Mouse (Mus musculus): ENCODE results near the gene Cxxc4. TPM values are rescaled to one million over a fixed set of nuclear protein-coding genes. Genes with fewer than 3 reads are reported as not detected.

Gene Cxxc4
- polyA plus RNA-seq, 1 experiment from 2014 or later = 3.8 TPM

DNA sequence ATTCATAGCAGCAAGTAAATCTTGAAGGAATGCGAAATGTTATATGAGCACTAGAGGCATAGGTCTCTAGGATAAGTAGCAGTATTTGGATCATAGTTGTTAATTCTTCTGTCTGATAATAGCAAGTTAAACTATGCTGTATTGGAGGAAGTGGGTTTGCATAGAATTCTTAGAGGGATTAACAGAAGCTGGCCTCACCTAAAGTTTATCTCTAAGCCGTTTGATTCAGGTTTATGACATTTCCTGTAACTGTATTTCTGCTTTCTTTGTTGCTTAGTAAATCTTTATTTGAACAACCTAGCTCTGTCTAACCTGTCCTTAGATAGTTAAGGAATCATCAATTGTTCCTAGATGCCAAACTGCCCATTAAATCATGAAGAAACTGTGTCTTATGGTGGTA, 3.5 kb upstream of the Cxxc4 start:
- no peaks in the 10 kb centered on the region for H3K36me3 ChIP-seq
- no peak overlapping the region for H3K4me2 ChIP-seq
- no peak overlapping the region for H3K9ac ChIP-seq
- peaks cover 9% of the 10 kb centered on the region for H3K4me1 ChIP-seq (replicated peaks)
- 78% methylated on average over 2 of the region's 2 CpGs for WGBS
- H3K9me3 ChIP-seq (replicated peaks) = no peaks in the 10 kb centered on the region
- no peaks in the 10 kb centered on the region for H3K27me3 ChIP-seq
- no peak for ATAC-seq (replicated peaks; ENCODE audit: insufficient number of reproducible peaks, insufficient read depth, low FRiP score, low read depth)
- H3K4me3 ChIP-seq = no peak overlapping the region
- no peak overlapping the region for H3K27ac ChIP-seq

DNA sequence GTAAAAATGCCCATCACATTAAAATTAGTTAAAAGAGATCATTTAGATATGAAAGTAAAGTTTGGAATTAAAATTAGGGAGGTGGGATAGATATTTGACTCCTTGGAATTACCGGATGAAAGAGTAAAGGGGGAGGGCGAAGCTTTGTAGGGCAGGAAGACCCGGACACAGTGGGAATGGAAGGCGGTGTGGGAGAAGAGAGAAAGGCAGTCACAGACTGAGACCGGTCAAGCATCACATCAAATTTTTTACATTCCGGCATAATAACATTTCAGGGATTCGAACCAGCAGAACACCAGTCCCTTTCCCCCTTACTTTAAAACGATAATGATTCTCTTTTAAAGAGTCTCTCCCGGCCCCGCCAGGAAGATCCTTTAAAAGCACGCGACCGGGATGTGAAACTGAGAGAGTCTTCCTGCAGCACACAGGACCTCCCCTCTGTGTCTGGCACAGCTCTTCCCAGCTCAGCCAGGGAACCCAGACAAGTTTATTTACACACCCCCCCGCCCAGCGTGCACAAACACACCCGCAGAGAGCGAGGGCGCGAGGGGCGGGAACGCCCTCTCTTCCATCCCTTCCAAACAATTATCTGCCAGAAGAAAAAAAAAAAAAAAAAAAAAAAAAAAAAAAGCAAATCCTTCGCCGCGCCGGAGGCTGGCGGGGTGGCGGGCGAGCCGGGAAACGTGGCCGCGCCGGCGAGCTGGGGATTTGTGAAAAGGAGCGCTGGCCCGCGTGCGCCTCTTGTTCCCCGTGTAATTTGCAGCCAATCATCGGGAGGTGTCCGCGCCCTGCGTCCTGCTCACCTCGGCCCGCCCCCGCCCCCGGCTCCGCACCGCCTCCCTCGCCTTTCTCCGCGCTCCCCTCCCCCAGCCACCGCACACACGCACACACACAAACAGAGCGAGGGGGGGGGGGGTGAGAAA, 532 bp upstream of the Cxxc4 start:
- H3K27ac ChIP-seq = peak overlapping the region; percentile 80
- no peaks in the 10 kb centered on the region for H3K27me3 ChIP-seq
- peak; percentile 78 for ATAC-seq (replicated peaks; ENCODE audit: insufficient number of reproducible peaks, insufficient read depth, low FRiP score, low read depth)
- H3K36me3 ChIP-seq = no peaks in the 10 kb centered on the region
- H3K9ac ChIP-seq = peak overlapping the region; percentile 51
- H3K4me3 ChIP-seq = peak overlapping the region; percentile 65
- H3K4me1 ChIP-seq (replicated peaks) = peaks cover 15% of the 10 kb centered on the region
- no peaks in the 10 kb centered on the region for H3K9me3 ChIP-seq (replicated peaks)
- WGBS = under 1% methylated on average over 54 of the region's 55 CpGs
- peak overlapping the region; percentile 76 for H3K4me2 ChIP-seq

DNA sequence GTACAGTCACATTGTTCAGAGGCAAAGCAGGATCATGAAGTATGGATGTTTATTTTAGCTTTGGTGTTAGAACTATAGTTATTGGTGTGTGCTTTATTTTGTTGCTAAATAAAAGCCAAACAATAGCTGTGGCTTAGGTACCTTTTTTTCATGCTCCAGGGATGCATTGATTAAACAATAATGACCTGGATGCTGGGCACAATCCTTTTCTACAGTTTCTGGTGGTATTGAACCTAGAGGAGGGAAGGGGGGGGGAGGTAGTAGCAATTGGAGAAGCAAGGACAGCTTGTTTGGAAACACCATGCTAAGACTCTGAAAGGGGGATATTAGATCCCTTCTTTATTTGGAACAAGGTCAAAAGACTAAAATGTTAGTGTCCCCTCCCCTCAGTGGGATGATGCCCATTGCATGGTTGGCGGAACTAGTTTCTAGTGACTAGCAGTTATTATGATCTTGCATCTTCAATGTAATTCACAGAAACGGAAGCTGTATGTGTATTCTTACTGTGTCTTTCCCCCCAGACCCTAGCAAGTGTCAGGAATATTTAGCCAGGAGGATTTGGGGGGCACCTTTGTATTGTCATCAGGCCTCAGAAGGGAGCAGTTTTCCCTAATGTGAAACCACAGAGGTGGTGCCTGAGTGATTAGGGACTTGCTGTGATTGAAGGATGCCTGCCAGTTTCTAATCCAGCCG, 975 bp downstream of the Cxxc4 start:
- WGBS = 59% methylated on average over 3 of the region's 3 CpGs
- Histone ChIP-seq H3K9ac (no peak overlapping the region; the same call in 1 of the 2 replicates), H3K4me3 (peak overlapping the region; percentile 65), H3K36me3 (no peaks in the 10 kb centered on the region), H3K27me3 (no peaks in the 10 kb centered on the region), H3K27ac (no peak overlapping the region), H3K4me2 (peak overlapping the region; percentile 76), H3K4me1 (replicated peaks) (peaks cover 16% of the 10 kb centered on the region), H3K9me3 (replicated peaks) (no peaks in the 10 kb centered on the region)
- no peak for ATAC-seq (replicated peaks; ENCODE audit: insufficient number of reproducible peaks, insufficient read depth, low FRiP score, low read depth)

DNA sequence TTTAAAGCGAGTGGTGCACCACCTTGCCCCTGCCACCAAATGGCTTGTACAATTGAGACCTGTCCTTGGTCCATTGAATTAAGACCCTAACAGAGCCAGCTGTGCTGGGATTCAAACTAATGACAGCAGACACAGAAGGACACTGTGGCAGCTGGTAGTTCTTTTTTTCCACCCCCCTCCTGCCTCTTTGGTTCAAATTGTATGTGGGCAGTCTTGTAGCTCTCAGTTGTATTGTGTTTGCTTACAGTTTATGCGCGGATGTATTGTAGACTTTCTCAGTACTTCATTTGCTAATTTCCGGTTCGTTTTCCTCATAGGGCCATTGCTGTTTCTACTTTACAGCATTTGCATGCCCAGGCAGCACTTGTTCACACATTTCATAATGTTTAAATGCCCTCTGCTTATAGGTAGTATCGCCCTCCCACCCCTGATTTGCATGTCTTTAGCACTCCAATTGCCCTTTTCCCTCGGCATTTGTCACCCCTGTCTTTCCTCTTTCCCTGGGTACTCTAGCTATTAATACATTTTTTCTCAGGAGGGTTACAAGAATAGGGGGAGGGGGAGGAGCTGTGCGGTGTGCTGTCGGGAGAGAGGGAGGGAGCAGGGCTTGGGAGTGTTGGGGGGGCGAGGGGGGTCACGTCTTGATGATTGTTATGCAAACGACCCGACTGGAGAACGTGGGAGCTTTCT, 2.5 kb downstream of the Cxxc4 start:
- Histone ChIP-seq H3K27ac (peak overlapping the region; percentile 86), H3K9me3 (replicated peaks) (no peaks in the 10 kb centered on the region), H3K27me3 (no peaks in the 10 kb centered on the region), H3K9ac (peak overlapping the region; percentile 51), H3K4me3 (peak overlapping the region; percentile 63), H3K36me3 (no peaks in the 10 kb centered on the region), H3K4me2 (peak overlapping the region; percentile 86), H3K4me1 (replicated peaks) (peaks cover 16% of the 10 kb centered on the region)
- no peak; the same call in 1 of the 2 replicates for ATAC-seq (replicated peaks; ENCODE audit: insufficient number of reproducible peaks, insufficient read depth, low FRiP score, low read depth)
- WGBS = 4% methylated on average over 14 of the region's 14 CpGs

DNA sequence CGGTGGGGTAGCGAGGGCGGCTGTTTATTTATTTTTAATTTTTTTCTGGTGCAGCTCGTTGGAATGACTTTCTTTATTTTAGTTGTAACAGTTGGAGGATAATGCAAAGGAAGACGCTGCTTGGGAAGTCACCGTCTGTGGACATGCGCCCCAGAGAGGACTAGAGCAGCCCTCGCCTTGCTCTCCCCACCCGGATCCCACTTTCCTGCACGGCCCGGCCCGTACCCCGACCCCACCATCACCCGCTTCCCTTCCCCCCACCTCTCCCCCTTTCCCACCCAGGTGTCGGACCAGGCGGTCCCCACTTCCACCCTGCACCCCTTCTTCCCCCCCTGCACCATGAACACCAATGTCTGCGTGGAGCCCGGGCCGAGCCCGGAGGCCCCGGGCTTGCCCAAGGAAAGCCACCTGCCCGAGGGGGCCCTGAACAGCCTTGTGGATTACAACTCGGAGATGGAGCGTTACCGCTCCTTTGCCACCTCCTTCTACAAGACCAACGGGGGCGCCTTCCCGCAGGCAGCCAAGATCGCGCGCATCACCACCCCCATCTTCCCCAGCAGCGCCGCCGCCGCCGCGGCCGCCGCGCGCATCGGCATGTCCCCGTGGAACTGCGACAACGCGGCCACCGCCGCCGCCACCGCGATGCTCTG, 3.2 kb downstream of the Cxxc4 start:
- H3K4me2 ChIP-seq = peak overlapping the region; percentile 86
- H3K4me1 ChIP-seq (replicated peaks) = peaks cover 16% of the 10 kb centered on the region
- peak overlapping the region; percentile 86 for H3K27ac ChIP-seq
- no peaks in the 10 kb centered on the region for H3K9me3 ChIP-seq (replicated peaks)
- H3K36me3 ChIP-seq = no peaks in the 10 kb centered on the region
- no peaks in the 10 kb centered on the region for H3K27me3 ChIP-seq
- under 1% methylated on average over 48 of the region's 51 CpGs for WGBS
- H3K4me3 ChIP-seq = peak overlapping the region; percentile 63
- ATAC-seq (replicated peaks; ENCODE audit: insufficient number of reproducible peaks, insufficient read depth, low FRiP score, low read depth) = peak; percentile 25
- peak overlapping the region; percentile 51 for H3K9ac ChIP-seq

DNA sequence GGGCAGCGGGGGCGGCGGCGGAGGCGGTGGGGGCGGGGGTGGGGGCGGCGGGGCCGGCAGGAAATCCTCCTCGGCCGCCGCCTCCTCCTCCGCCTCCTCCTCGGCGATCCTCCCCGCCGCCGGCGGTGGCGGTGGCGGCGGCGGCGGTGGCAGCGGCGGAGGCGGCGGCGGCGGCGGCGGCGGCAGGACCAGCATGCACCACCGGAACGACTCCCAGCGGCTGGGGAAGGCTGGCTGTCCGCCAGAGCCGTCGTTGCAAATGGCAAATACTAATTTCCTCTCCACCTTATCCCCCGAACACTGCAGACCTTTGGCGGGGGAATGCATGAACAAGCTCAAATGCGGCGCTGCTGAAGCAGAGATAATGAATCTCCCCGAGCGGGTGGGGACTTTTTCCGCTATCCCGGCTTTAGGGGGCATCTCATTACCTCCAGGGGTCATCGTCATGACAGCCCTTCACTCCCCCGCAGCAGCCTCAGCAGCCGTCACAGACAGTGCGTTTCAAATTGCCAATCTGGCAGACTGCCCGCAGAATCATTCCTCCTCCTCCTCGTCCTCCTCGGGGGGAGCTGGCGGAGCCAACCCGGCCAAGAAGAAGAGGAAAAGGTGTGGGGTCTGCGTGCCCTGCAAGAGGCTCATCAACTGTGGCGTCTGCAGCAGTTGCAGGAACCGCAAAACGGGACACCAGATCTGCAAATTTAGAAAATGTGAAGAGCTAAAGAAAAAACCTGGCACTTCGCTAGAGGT, 3.9 kb downstream of the Cxxc4 start:
- peak overlapping the region; percentile 51 for H3K9ac ChIP-seq
- no peaks in the 10 kb centered on the region for H3K9me3 ChIP-seq (replicated peaks)
- ATAC-seq (replicated peaks; ENCODE audit: insufficient number of reproducible peaks, insufficient read depth, low FRiP score, low read depth) = peak; percentile 16; the same call in 1 of the 2 replicates
- peaks cover 13% of the 10 kb centered on the region for H3K4me1 ChIP-seq (replicated peaks)
- H3K4me2 ChIP-seq = peak overlapping the region; percentile 86
- H3K27ac ChIP-seq = peak overlapping the region; percentile 86
- H3K27me3 ChIP-seq = no peaks in the 10 kb centered on the region
- WGBS = under 1% methylated on average over 34 of the region's 61 CpGs
- H3K4me3 ChIP-seq = peak overlapping the region; percentile 63
- no peaks in the 10 kb centered on the region for H3K36me3 ChIP-seq

DNA sequence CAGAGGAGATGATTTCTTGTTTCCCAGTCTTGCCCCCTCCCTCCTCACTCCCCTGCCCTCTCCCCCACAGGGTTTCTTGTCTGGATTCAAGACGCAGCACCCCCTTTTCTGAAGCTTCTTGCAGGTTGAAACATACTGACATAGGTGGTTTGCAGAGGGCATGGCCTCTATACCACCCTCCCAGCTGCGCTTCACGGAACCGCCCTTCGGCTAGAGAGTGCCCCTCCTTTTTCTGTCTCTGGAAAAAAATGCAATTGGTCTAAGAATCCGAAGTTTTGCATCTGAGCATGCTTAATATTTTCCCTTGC, 4.4 kb downstream of the Cxxc4 start:
- peak overlapping the region; percentile 63 for H3K4me3 ChIP-seq
- ATAC-seq (replicated peaks; ENCODE audit: insufficient number of reproducible peaks, insufficient read depth, low FRiP score, low read depth) = no peak
- no peaks in the 10 kb centered on the region for H3K9me3 ChIP-seq (replicated peaks)
- peak overlapping the region; percentile 86 for H3K27ac ChIP-seq
- H3K9ac ChIP-seq = peak overlapping the region; percentile 51
- H3K4me2 ChIP-seq = peak overlapping the region; percentile 86
- no peaks in the 10 kb centered on the region for H3K36me3 ChIP-seq
- peaks cover 12% of the 10 kb centered on the region for H3K4me1 ChIP-seq (replicated peaks)
- WGBS = 6% methylated on average over 6 of the region's 6 CpGs
- H3K27me3 ChIP-seq = no peaks in the 10 kb centered on the region

DNA sequence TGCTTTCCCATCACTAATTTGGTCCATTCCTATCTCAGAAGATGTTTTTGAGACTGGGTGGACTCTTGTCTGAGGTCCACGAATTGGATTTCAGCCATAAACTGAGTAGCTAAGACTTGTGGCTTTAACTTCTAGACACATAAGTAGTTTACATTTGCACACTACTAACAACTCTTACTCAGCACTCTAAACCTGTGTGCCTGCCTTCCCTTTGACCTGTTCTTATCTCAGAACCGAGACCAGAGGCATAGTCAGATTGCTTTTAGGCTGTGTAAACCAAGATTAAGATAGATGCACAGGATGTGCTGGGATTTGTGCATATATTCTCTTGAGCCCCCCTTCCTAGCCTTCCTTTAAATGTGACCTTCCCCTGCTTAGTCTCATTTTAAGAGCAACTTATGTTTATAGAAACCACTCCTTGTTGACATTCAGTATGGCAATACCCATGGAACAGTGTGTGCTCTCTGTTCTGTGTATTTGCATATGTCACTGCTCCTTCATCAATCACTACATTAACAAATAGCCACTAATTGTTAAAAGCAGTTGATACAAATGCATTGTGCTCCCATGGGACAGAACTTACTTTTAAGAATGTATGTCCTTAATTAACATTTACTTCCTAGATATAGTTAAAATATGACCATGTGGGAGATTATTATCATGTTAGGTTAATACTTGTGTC, 7.0 kb downstream of the Cxxc4 start:
- WGBS = 30% methylated on average over 2 of the region's 2 CpGs
- Histone ChIP-seq H3K4me2 (no peak overlapping the region), H3K27ac (no peak overlapping the region), H3K9me3 (replicated peaks) (no peaks in the 10 kb centered on the region), H3K36me3 (no peaks in the 10 kb centered on the region), H3K27me3 (no peaks in the 10 kb centered on the region), H3K4me3 (no peak overlapping the region), H3K4me1 (replicated peaks) (peaks cover 6% of the 10 kb centered on the region), H3K9ac (no peak overlapping the region)
- ATAC-seq (replicated peaks; ENCODE audit: insufficient number of reproducible peaks, insufficient read depth, low FRiP score, low read depth) = no peak

DNA sequence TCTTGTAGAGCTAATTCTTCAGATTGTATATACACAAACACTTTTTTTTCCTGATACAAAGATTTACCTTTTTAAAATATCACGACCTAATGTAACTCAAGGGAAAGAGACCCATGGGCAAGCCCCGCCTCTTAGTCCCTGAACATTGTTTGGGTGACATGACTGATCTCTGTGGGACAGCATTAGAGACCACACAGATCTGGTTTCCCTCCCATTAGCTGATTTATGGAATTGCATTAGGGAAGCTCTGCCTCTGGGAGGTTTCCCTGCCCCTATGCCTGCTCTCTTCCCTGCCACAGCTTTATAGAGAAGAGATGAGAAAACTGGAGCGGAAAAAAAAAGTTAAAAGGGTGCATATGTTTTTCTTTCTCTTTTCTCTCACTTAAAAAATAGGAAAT, 7.6 kb downstream of the Cxxc4 start:
- 66% methylated on average over 3 of the region's 3 CpGs for WGBS
- Histone ChIP-seq H3K27ac (no peak overlapping the region), H3K9ac (no peak overlapping the region), H3K4me2 (no peak overlapping the region), H3K4me3 (no peak overlapping the region), H3K27me3 (no peaks in the 10 kb centered on the region), H3K4me1 (replicated peaks) (peaks cover 4% of the 10 kb centered on the region), H3K36me3 (no peaks in the 10 kb centered on the region), H3K9me3 (replicated peaks) (no peaks in the 10 kb centered on the region)
- no peak for ATAC-seq (replicated peaks; ENCODE audit: insufficient number of reproducible peaks, insufficient read depth, low FRiP score, low read depth)

DNA sequence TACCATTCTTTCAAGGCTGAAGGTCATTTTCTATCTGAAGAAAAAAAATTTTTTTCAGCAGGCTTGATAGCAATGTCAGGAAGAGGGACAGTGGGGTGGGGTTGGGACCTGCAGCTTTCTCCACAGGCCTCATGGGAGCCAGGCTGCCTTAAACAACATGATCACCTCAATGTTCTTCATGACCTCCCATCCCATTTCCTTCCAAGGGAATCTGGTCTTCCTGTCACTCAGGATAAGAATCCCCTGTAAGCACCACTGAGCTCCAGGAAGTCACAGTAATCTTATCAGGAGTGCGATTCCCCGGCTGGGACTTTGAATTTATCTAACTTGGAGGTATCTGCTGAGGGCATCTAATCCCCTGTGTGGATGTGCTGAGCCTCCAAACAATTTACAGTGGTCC, 17.9 kb downstream of the Cxxc4 start:
- no peak overlapping the region for H3K27ac ChIP-seq
- no peak for ATAC-seq (replicated peaks; ENCODE audit: insufficient number of reproducible peaks, insufficient read depth, low FRiP score, low read depth)
- no peaks in the 10 kb centered on the region for H3K36me3 ChIP-seq
- H3K4me3 ChIP-seq = no peak overlapping the region
- no peak overlapping the region for H3K4me2 ChIP-seq
- no peaks in the 10 kb centered on the region for H3K4me1 ChIP-seq (replicated peaks)
- no peaks in the 10 kb centered on the region for H3K27me3 ChIP-seq
- no peaks in the 10 kb centered on the region for H3K9me3 ChIP-seq (replicated peaks)
- no peak overlapping the region for H3K9ac ChIP-seq
- WGBS = 22% methylated on average over 2 of the region's 2 CpGs

Measured in heart, embryonic 15.5 days (tissue).